Mouse (Mus musculus) right cerebral cortex, adult 18-20 months (tissue): ENCODE results near the gene Banp.

ENCODE experiments used
- DNase-seq: peaks from one replicate; pipeline ENCODE4 v3.0.0; 2022; ENCODE audit warnings: mixed read lengths

Gene Banp

GRCm38 (mm10) chr8:121952122-121952521 lies 2.6 kb downstream of the Banp start:
- DNase-seq: no peak

- DNase-seq: no peak
Measured at GRCm38 (mm10) chr8:121952800-121953199, 3.2 kb downstream of the Banp start.

DNA sequence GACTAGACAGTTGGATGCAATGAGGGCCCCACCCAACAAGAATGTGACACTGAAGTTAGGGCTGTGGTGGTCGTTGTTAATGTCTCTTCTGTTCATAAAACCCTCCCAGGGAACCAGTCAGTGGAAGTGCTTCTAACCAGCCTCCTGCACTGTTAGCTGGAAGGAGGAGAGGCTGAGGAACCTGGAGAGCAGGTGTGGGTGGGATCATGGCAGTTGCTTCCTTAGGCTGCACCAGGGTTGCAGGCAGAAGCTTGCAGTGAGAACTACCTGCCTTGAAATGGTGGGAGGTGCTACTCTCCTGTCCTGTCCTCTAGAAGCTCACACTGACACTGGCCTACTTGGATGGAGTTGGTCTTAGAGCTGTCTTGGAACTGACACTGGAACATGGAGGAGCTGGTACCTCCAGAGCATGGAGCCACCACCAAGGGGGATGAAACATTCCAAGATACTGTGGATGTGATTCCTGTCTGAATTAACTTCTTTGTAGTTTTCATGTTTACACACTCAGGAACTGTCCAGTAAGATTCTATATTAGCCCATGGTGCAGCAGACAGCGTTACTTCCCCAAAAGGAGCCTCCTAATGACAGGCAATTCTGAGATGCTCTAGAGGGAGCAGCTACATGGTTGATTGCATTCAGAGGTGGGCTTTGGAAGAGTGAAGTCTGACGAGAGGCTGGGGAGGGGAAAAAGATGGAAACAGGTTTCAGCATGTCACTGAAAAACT lies 4.4 kb downstream of the Banp start:
- no peak for DNase-seq

GRCm38 (mm10) chr8:121954981-121955555 lies 5.5 kb downstream of the Banp start:
- no peak for DNase-seq

DNA sequence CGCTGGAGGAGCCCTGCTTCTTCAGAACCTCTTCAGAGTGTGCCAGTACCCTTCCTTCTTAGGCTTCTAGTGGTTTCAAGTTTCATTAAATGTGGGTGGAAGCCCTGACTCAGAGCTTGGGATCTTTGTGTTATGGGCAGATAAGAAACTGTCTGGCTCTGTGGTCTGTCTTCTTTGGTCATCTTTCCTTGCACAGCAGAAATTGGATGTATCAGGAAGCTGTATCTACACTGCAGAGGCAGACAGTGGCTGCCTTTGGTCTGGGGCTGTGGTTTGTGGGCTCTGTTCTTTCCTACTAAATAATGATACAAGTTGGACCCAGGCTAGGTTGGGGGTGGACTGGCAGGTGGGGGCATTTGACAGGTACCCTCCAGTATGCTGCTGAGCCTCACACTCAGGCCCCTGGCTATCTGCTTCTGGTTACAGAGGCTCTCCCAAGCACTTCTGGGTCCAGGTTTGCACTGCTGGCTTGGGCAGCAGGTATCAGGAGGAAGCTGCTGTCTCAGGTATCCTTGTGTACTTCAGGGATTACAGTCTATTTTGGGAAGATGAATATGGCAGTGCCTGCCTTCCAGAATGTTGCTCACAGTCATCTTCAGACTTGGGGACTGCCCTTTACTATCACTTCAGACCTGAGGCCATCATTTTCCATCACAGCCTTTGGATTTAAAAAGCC lies 6.4 kb downstream of the Banp start:
- no peak for DNase-seq

DNA sequence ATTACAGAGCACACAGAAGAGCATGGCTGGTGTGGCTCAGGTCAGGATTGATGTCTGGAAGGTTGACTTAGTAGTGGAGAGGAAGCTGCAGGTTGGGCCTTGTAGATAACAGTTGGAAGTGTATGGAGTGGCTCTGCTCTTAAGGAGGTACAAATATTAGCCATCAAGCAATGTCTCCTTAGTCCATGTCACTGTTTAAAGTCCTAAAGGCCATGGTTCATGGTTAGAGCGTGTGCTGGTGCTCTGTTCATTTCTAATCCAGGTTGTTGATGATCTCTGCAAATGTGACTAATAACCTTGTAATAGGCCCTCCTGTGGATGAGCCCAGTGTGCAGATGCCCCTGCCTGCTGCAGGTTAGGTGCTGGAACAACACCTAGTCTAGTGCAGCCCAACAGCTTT lies 8.8 kb downstream of the Banp start:
- no peak for DNase-seq

DNA sequence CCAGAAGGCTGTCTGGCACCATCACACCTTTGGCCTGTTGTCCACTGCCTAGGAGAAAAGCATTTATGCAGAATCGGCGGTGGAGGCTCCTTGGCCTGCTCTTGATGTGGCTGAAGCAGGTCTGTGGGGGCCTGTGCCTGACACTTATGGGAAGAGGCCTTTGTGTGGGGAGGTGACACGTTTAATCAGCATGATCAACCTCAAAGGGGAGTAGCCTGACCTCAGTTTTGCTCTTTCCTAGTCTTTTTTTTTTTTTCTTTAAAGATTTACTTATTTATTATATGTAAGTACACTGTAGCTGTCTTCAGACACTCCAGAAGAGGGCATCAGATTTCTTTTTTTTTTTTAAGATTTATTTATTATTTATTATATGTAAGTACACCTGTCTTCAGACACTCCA lies 13.3 kb downstream of the Banp start:
- DNase-seq: no peak

DNA sequence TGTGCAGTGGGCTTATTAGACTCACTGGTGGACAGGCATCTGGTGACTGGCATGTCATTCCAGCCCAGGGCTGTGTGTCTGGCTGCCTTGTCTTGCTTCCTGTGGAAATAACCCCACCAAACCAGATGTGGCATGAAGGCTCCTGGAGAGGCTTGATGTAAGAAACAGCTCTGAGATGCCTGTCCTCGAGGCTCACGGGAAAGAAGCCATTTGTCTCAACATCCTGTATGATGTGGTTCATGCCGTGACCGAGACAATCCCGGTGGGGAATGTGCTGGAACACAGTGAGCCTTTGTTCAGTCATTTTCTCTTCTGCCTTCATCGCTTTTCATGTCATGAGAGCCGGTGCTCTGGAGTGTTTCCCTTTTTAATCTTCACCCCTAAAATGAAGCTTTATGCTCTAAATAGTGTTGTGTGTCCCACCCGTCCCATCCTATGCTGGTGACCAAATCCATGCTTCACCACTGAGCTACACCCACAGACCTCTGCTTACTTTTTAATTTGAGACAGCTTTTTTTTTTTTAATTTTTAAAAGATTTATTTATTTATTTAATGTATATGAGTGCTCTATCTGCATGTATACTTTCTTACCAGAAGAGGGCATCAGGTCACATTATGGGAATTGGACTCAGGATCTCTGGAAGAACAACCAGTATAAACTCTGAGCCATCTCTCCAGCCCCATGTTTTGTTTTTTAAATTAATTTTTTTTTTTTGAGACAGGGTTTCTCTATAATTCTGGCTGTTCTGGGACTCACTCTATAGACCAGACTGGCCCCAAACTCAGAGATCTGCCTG lies 15.4 kb downstream of the Banp start:
- no peak for DNase-seq

DNA sequence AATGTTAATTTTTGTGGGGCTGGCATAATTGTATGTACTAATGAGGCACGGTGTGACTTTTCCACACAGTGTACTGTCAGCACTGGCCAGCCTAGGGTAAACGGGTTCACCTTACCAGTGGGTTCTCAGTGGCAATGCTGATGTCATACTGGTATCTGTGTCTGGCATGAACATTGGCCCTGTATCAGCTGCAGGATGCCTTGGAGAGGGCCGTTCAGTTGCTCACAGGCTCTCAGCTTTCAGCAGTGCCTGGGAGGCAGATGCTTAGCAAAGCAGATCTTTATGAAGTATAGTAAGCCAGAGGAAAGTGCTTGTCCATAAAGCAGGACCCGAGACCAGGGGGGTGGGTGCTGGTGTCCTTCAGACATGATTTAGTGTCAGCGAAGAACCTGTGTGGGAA lies 16.6 kb downstream of the Banp start:
- no peak for DNase-seq

DNA sequence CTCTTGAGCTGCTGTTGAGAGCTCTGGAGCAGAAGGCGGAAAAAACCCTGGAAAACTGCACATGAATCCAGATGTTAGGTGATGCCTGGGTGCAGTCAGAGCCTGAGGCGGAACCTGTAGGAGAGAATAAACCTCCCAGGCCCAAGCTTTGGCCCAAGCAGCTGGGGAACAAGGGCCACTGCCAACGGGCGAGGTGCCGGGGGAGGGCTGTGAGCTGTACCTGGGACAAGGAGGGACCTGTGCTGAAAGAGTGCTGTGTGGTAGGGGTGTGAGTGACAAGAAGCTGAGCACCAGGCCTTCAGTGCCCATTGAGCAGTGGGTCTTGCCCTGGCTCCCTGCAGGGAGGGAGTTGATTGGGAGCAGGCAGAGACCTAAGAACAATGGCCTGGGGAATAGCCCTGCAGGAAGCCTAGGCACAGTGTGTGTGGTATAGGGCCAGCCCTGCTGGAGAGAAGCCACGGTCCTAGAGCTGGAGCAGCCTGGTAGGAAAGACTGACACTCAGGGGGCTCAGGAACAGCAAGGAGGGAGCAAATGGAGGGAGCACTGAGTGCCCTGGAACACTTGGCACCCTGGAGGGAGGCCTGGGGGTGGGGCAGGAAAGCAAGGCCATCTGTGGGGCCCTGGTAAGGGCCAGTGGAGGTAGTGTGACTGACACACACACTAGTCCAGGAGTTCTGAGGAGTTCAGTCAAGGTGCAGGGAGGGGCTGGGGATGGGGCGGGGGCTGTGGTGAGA lies 17.3 kb downstream of the Banp start:
- no peak for DNase-seq

- DNase-seq: no peak
Measured at GRCm38 (mm10) chr8:121967977-121968376, 18.4 kb downstream of the Banp start.

DNA sequence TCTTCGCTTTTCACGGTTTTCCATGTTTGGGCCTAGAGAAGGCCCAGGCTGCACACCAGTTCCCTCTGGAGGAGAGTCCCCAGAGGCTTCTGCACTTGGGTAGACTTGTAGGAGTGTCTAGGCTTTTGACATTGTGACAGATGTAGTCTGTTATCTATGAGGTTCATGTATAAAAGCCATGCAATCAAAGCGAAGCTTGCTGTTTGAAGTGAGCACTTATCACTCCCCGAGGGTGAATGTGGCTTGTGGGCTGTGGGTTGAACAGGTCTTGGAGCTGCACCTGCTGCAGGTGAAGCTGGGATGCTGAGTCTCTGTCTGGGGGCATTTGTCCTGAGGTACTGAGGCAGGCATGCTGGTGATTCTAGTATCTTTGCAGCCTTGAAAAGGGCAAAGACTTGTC lies 19.0 kb downstream of the Banp start:
- no peak for DNase-seq

GRCm38 (mm10) chr8:121970225-121970624 lies 20.7 kb downstream of the Banp start:
- DNase-seq: no peak

GRCm38 (mm10) chr8:121971488-121972058 lies 22.0 kb downstream of the Banp start:
- no peak for DNase-seq

GRCm38 (mm10) chr8:121973906-121974305 lies 24.4 kb downstream of the Banp start:
- no peak for DNase-seq

DNA sequence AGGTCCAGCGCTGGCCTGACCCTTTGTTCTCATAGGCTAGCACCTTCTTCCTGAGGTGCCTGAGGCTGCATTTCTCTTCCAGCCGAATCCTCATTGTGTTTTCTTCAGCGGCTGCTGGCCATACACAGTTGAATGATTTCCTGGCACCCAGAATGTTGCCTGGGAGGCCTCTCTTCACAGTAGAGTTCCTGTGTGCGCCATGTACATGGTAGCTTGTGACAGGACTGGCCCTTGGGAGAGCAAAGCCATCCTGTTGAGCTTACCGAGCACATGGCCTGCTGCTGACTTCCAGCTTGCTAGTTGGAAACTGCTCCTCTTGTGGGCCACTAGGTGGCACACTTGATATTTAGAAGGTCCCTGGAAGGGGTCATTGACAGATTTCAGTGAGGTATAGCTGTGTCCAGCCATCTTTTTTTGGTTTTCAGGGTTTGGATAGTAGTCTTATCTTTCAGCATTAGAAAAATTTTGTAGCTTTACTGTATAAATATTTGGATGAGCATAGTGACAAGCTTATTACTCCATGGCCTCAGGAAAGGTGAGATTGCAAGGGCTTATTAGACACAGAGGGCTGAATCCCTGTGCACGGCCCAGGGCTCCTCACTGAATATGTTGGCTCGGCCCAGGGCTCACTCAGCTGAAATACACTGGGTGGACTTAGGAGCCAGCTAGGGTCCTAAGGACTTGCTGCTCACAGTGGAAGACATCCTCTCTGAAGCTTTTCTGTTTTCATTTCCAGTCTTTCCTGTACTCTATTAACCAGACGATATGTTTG lies 28.5 kb downstream of the Banp start:
- peak; percentile 37 for DNase-seq

DNA sequence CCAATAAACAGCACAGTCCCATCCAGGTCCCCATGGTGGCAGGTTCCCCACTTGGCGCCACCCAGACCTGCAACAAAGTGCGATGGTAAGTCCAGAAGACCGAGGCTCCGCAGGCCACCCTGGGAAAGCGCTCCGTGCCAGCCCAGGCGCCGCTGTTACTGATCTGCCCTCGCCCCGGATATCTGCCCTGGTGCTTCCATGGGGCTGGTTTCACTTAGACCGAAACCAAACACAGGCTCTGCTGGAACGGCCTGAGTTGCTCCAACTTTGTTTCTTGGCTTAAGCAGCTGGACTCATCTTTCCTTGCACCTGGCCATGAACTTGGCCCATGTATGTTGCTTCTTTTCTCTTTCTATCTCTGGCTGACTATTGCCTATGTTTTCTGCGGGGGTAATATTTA lies 29.1 kb downstream of the Banp start:
- DNase-seq: no peak

- DNase-seq: no peak
Measured at GRCm38 (mm10) chr8:121980792-121981519, 31.4 kb downstream of the Banp start.

GRCm38 (mm10) chr8:121981520-121981895 lies 32.0 kb downstream of the Banp start:
- DNase-seq: no peak

DNA sequence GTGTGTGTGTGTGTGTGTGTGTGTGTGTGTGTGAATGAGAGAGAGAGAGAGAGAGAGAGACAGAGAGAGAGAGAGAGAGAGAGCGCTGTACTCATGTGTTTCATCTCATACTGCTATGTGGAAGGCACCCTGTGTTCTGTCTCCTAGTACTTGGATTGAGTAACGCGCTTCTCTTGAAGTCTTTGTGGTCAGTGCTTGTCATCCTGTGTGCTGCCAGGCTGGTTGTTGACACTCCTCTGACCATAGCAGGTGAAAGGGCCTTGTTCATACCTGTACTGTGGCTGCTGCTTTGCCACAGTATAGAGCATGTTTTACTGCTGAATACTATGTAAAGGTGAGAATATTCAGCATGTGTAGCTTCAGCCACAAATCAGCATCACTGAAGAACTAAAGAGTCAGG lies 36.1 kb downstream of the Banp start:
- no peak for DNase-seq

DNA sequence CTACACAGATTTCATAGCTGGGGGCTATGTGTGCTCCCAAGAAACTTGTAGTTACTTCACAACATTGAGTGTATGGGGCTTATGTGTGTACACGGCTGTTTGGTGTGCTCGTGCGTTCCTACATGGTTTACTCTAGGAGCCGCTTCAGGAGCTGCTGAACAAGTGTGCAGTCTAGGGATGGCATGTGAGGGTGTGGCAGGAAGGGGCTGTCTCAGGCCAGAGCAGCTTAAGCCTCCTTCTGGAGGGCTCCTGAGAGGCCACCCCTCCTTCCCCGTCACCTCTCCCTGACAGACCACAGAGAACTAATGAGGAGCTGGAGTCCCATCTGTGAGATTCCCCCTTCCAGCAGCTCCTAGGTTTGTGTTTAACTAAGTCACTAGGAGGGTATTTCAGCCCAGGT lies 38.3 kb downstream of the Banp start:
- no peak for DNase-seq
